Mouse (Mus musculus): ENCODE results near the gene Cdkn1c. TPM values are rescaled to one million over a fixed set of nuclear protein-coding genes. Genes with fewer than 3 reads are reported as not detected.
A peak's percentile ranks its signal among the peaks of the same experiment; 100 is the strongest.

The Cdkn1c gene
- polyA plus RNA-seq, 1 experiment from 2014 or later, result 522 TPM

- Histone ChIP-seq H3K27me3 (replicated peaks; ENCODE audit: control insufficient read depth, insufficient read depth, low read length) (peaks cover 22% of the 10 kb centered on the region), H3K36me3 (ENCODE audit: control insufficient read depth, insufficient read depth, low read length) (no peaks in the 10 kb centered on the region), H3K9me3 (ENCODE audit: control insufficient read depth, low read length) (no peaks in the 10 kb centered on the region), H3K4me2 (ENCODE audit: low read depth, low read length) (no peak overlapping the region), H3K9ac (ENCODE audit: low read depth, low read length) (no peak overlapping the region), H3K27ac (ENCODE audit: low read length) (no peak overlapping the region), H3K4me3 (ENCODE audit: low read length) (no peak overlapping the region), H3K4me1 (ENCODE audit: control insufficient read depth, insufficient read depth, low read length) (peaks cover 22% of the 10 kb centered on the region)
- WGBS, result 30% methylated on average over 2 of the region's 2 CpGs
- ATAC-seq, result peak; percentile 43; the same call in 1 of the 2 replicates
Measured at GRCm38 (mm10) chr7:143500912-143501311, 40.1 kb upstream of the Cdkn1c start.

GRCm38 (mm10) chr7:143498584-143498983 lies 37.7 kb upstream of the Cdkn1c start:
- ATAC-seq, result peak; percentile 28; the same call in 1 of the 2 replicates
- Histone ChIP-seq H3K36me3 (ENCODE audit: control insufficient read depth, insufficient read depth, low read length) (no peaks in the 10 kb centered on the region), H3K9ac (ENCODE audit: low read depth, low read length) (no peak overlapping the region), H3K27ac (ENCODE audit: low read length) (no peak overlapping the region), H3K4me3 (ENCODE audit: low read length) (no peak overlapping the region), H3K4me1 (ENCODE audit: control insufficient read depth, insufficient read depth, low read length) (peaks cover 25% of the 10 kb centered on the region), H3K27me3 (replicated peaks; ENCODE audit: control insufficient read depth, insufficient read depth, low read length) (peaks cover 19% of the 10 kb centered on the region), H3K9me3 (ENCODE audit: control insufficient read depth, low read length) (no peaks in the 10 kb centered on the region), H3K4me2 (ENCODE audit: low read depth, low read length) (no peak overlapping the region)
- 87% methylated on average over 4 of the region's 4 CpGs for WGBS

GRCm38 (mm10) chr7:143495104-143495961 lies 34.5 kb upstream of the Cdkn1c start:
- WGBS, result 68% methylated on average over 8 of the region's 8 CpGs
- peak; percentile 65 for ATAC-seq

GRCm38 (mm10) chr7:143493616-143494126 lies 32.8 kb upstream of the Cdkn1c start:
- Histone ChIP-seq H3K9ac (ENCODE audit: low read depth, low read length) (no peak overlapping the region), H3K4me3 (ENCODE audit: low read length) (no peak overlapping the region), H3K9me3 (ENCODE audit: control insufficient read depth, low read length) (no peaks in the 10 kb centered on the region), H3K27ac (ENCODE audit: low read length) (no peak overlapping the region), H3K4me1 (ENCODE audit: control insufficient read depth, insufficient read depth, low read length) (peaks cover 5% of the 10 kb centered on the region; the same call in 1 of the 2 replicates), H3K4me2 (ENCODE audit: low read depth, low read length) (no peak overlapping the region), H3K27me3 (replicated peaks; ENCODE audit: control insufficient read depth, insufficient read depth, low read length) (no peaks in the 10 kb centered on the region), H3K36me3 (ENCODE audit: control insufficient read depth, insufficient read depth, low read length) (no peaks in the 10 kb centered on the region)
- WGBS, result 75% methylated on average over 6 of the region's 6 CpGs
- ATAC-seq, result no peak

More at GRCm38 (mm10) chr7:143495104-143495961, 34.5 kb upstream of the Cdkn1c start:
- H3K4me1 ChIP-seq (ENCODE audit: control insufficient read depth, insufficient read depth, low read length), result peaks cover 5% of the 10 kb centered on the region; the same call in 1 of the 2 replicates
- no peaks in the 10 kb centered on the region for H3K9me3 ChIP-seq (ENCODE audit: control insufficient read depth, low read length)
- H3K9ac ChIP-seq (ENCODE audit: low read depth, low read length), result no peak overlapping the region
- no peaks in the 10 kb centered on the region for H3K36me3 ChIP-seq (ENCODE audit: control insufficient read depth, insufficient read depth, low read length)
- peak overlapping the region; percentile 57 for H3K27ac ChIP-seq (ENCODE audit: low read length)
- H3K4me3 ChIP-seq (ENCODE audit: low read length), result no peak overlapping the region
- H3K4me2 ChIP-seq (ENCODE audit: low read depth, low read length), result no peak overlapping the region
- no peaks in the 10 kb centered on the region; the same call in 1 of the 2 replicates for H3K27me3 ChIP-seq (replicated peaks; ENCODE audit: control insufficient read depth, insufficient read depth, low read length)

- H3K4me1 ChIP-seq (ENCODE audit: control insufficient read depth, insufficient read depth, low read length), result no peaks in the 10 kb centered on the region
- H3K27me3 ChIP-seq (replicated peaks; ENCODE audit: control insufficient read depth, insufficient read depth, low read length), result no peaks in the 10 kb centered on the region
- no peaks in the 10 kb centered on the region for H3K36me3 ChIP-seq (ENCODE audit: control insufficient read depth, insufficient read depth, low read length)
- H3K9me3 ChIP-seq (ENCODE audit: control insufficient read depth, low read length), result no peaks in the 10 kb centered on the region
- WGBS, result 75% methylated on average over 6 of the region's 6 CpGs
- H3K4me2 ChIP-seq (ENCODE audit: low read depth, low read length), result no peak overlapping the region
- no peak overlapping the region for H3K27ac ChIP-seq (ENCODE audit: low read length)
- H3K4me3 ChIP-seq (ENCODE audit: low read length), result no peak overlapping the region
- no peak; the same call in 1 of the 2 replicates for ATAC-seq
- no peak overlapping the region for H3K9ac ChIP-seq (ENCODE audit: low read depth, low read length)
Measured at GRCm38 (mm10) chr7:143489735-143490134, 28.9 kb upstream of the Cdkn1c start.

GRCm38 (mm10) chr7:143482541-143482940 lies 21.7 kb upstream of the Cdkn1c start:
- Histone ChIP-seq H3K4me2 (ENCODE audit: low read depth, low read length) (no peak overlapping the region), H3K36me3 (ENCODE audit: control insufficient read depth, insufficient read depth, low read length) (no peaks in the 10 kb centered on the region), H3K9ac (ENCODE audit: low read depth, low read length) (no peak overlapping the region), H3K27ac (ENCODE audit: low read length) (no peak overlapping the region), H3K4me3 (ENCODE audit: low read length) (no peak overlapping the region), H3K9me3 (ENCODE audit: control insufficient read depth, low read length) (no peaks in the 10 kb centered on the region), H3K4me1 (ENCODE audit: control insufficient read depth, insufficient read depth, low read length) (0 out of 2 replicates have a peak, but pooled peaks cover 5% of the 10 kb centered on the region), H3K27me3 (replicated peaks; ENCODE audit: control insufficient read depth, insufficient read depth, low read length) (no peaks in the 10 kb centered on the region)
- ATAC-seq, result peak; percentile 10; the same call in 1 of the 2 replicates
- 11% methylated on average over 6 of the region's 6 CpGs for WGBS

- Histone ChIP-seq H3K36me3 (ENCODE audit: control insufficient read depth, insufficient read depth, low read length) (no peaks in the 10 kb centered on the region), H3K9ac (ENCODE audit: low read depth, low read length) (no peak overlapping the region), H3K4me3 (ENCODE audit: low read length) (no peak overlapping the region), H3K4me1 (ENCODE audit: control insufficient read depth, insufficient read depth, low read length) (0 out of 2 replicates have a peak, but pooled peaks cover 5% of the 10 kb centered on the region), H3K4me2 (ENCODE audit: low read depth, low read length) (no peak overlapping the region), H3K27me3 (replicated peaks; ENCODE audit: control insufficient read depth, insufficient read depth, low read length) (no peaks in the 10 kb centered on the region), H3K27ac (ENCODE audit: low read length) (no peak overlapping the region), H3K9me3 (ENCODE audit: control insufficient read depth, low read length) (no peaks in the 10 kb centered on the region)
- no peak for ATAC-seq
- 54% methylated on average over 5 of the region's 5 CpGs for WGBS
Measured at GRCm38 (mm10) chr7:143481806-143482387, 21.0 kb upstream of the Cdkn1c start.

GRCm38 (mm10) chr7:143480498-143480897 lies 19.6 kb upstream of the Cdkn1c start:
- Histone ChIP-seq H3K27ac (ENCODE audit: low read length) (no peak overlapping the region), H3K36me3 (ENCODE audit: control insufficient read depth, insufficient read depth, low read length) (no peaks in the 10 kb centered on the region), H3K27me3 (replicated peaks; ENCODE audit: control insufficient read depth, insufficient read depth, low read length) (no peaks in the 10 kb centered on the region), H3K9me3 (ENCODE audit: control insufficient read depth, low read length) (no peaks in the 10 kb centered on the region), H3K4me3 (ENCODE audit: low read length) (no peak overlapping the region), H3K4me2 (ENCODE audit: low read depth, low read length) (no peak overlapping the region), H3K9ac (ENCODE audit: low read depth, low read length) (no peak overlapping the region), H3K4me1 (ENCODE audit: control insufficient read depth, insufficient read depth, low read length) (peaks cover 16% of the 10 kb centered on the region; the same call in 1 of the 2 replicates)
- ATAC-seq, result no peak
- WGBS, result 34% methylated on average over 13 of the region's 13 CpGs

- Histone ChIP-seq H3K4me1 (ENCODE audit: control insufficient read depth, insufficient read depth, low read length) (peaks cover 18% of the 10 kb centered on the region; the same call in 1 of the 2 replicates), H3K36me3 (ENCODE audit: control insufficient read depth, insufficient read depth, low read length) (no peaks in the 10 kb centered on the region), H3K4me2 (ENCODE audit: low read depth, low read length) (no peak overlapping the region), H3K27me3 (replicated peaks; ENCODE audit: control insufficient read depth, insufficient read depth, low read length) (no peaks in the 10 kb centered on the region), H3K27ac (ENCODE audit: low read length) (no peak overlapping the region), H3K4me3 (ENCODE audit: low read length) (no peak overlapping the region), H3K9ac (ENCODE audit: low read depth, low read length) (no peak overlapping the region), H3K9me3 (ENCODE audit: control insufficient read depth, low read length) (no peaks in the 10 kb centered on the region)
- no peak for ATAC-seq
- 80% methylated on average over 5 of the region's 5 CpGs for WGBS
Measured at GRCm38 (mm10) chr7:143477800-143478199, 16.9 kb upstream of the Cdkn1c start.

Data from intestine, embryonic 16.5 days (tissue).